Mouse (Mus musculus): Measurements from ENCODE around the gene Lkaaear1. TPM values are rescaled to one million over a fixed set of nuclear protein-coding genes. Genes with fewer than 3 reads are reported as not detected.

Lkaaear1 gene
- polyA plus RNA-seq, 1 experiment from 2014 or later, result not detected

Other genes with a start within 250 kb of the Lkaaear1 start
- 22.4 and 23.5 TPM in 2 replicates for gene Zbtb46, start 239.0 kb downstream of the Lkaaear1 start, polyA plus RNA-seq (2015; fragmentation: Nextera tagmentation; extraction: Ambion mirVana)
- 0.10 TPM in 1 of 2 replicates, not detected in the other for gene Abhd16b, start 205.2 kb downstream of the Lkaaear1 start, polyA plus RNA-seq (2015; fragmentation: Nextera tagmentation; extraction: Ambion mirVana)
- 116 and 121 TPM in 2 replicates for gene Tpd52l2, start 201.3 kb downstream of the Lkaaear1 start, polyA plus RNA-seq (2015; fragmentation: Nextera tagmentation; extraction: Ambion mirVana)
- gene Dnajc5, start 178.0 kb downstream of the Lkaaear1 start, polyA plus RNA-seq (2015; fragmentation: Nextera tagmentation; extraction: Ambion mirVana), result 206 and 217 TPM in 2 replicates
- 61.3 and 67.1 TPM in 2 replicates for gene Uckl1, start 113.5 kb downstream of the Lkaaear1 start, polyA plus RNA-seq (2015; fragmentation: Nextera tagmentation; extraction: Ambion mirVana)
- gene Prpf6, start 106.6 kb downstream of the Lkaaear1 start, polyA plus RNA-seq (2015; fragmentation: Nextera tagmentation; extraction: Ambion mirVana), result 63.7 and 67.7 TPM in 2 replicates
- gene Zfp512b, start 105.6 kb downstream of the Lkaaear1 start, polyA plus RNA-seq (2015; fragmentation: Nextera tagmentation; extraction: Ambion mirVana), result 68.0 and 74.1 TPM in 2 replicates
- gene Samd10, start 99.2 kb downstream of the Lkaaear1 start, polyA plus RNA-seq (2015; fragmentation: Nextera tagmentation; extraction: Ambion mirVana), result 169 and 175 TPM in 2 replicates
- 0.27 TPM in 1 of 2 replicates, not detected in the other for gene Gm29797, start 41.4 kb downstream of the Lkaaear1 start, polyA plus RNA-seq (2015; fragmentation: Nextera tagmentation; extraction: Ambion mirVana)
- gene Sox18, start 26.8 kb downstream of the Lkaaear1 start, polyA plus RNA-seq (2015; fragmentation: Nextera tagmentation; extraction: Ambion mirVana), result 19.1 and 20.2 TPM in 2 replicates
- gene Tcea2, start 18.1 kb downstream of the Lkaaear1 start, polyA plus RNA-seq (2015; fragmentation: Nextera tagmentation; extraction: Ambion mirVana), result 36.0 and 42.4 TPM in 2 replicates
- gene Rgs19, start 4.5 kb downstream of the Lkaaear1 start, polyA plus RNA-seq (2015; fragmentation: Nextera tagmentation; extraction: Ambion mirVana), result 43.6 and 44.4 TPM in 2 replicates
- gene Oprl1, start 16.6 kb upstream of the Lkaaear1 start, polyA plus RNA-seq (2015; fragmentation: Nextera tagmentation; extraction: Ambion mirVana), result 79.2 and 83.9 TPM in 2 replicates
- gene Myt1, start 64.9 kb upstream of the Lkaaear1 start, polyA plus RNA-seq (2015; fragmentation: Nextera tagmentation; extraction: Ambion mirVana), result 35.0 and 36.2 TPM in 2 replicates
- 33.6 and 35.0 TPM in 2 replicates for gene Pcmtd2, start 139.4 kb upstream of the Lkaaear1 start, polyA plus RNA-seq (2015; fragmentation: Nextera tagmentation; extraction: Ambion mirVana)
- 88.9 and 91.7 TPM in 2 replicates for gene Polr3k, start 165.9 kb upstream of the Lkaaear1 start, polyA plus RNA-seq (2015; fragmentation: Nextera tagmentation; extraction: Ambion mirVana)

Measured in hindbrain, embryonic 13.5 days (tissue).